Mouse (Mus musculus): ENCODE measurements around the gene Vps53. TPM values are rescaled to one million over a fixed set of nuclear protein-coding genes. Genes with fewer than 3 reads are reported as not detected.
"Not testable (repeated sequence)": the region's sequence is repeated elsewhere in the genome, so short reads cannot be mapped to it uniquely, and the experiment has no call there.

Vps53 gene
- polyA plus RNA-seq (2015; fragmentation: Nextera tagmentation; extraction: Ambion mirVana), result 66.6 and 67.6 TPM in 2 replicates

GRCm38 (mm10) chr11:76179495-76180145 lies at the start of gene Vps53, which contains the start of gene Fam57a:
Gene Vps53, minus strand, starts transcription at chr11:76179647.
Gene Fam57a, plus strand, starts transcription at chr11:76179671.
- under 1% methylated on average over 37 of the region's 37 CpGs for WGBS
- peak within 1 kb of the TSS; percentile 90 for H3K4me3 ChIP-seq
- H3K27me3 ChIP-seq, result no peaks in the 10 kb centered on the region
- peak within 1 kb of the TSS; percentile 79 for H3K4me2 ChIP-seq (replicated peaks)
- no peaks in the 10 kb centered on the region for H3K9me3 ChIP-seq
- H3K27ac ChIP-seq (replicated peaks), result peak within 1 kb of the TSS; percentile 79
- peaks cover 15% of the 10 kb centered on the region for H3K4me1 ChIP-seq
- peak; percentile 91 for ATAC-seq (replicated peaks)
- H3K36me3 ChIP-seq, result peaks cover 7% of the 10 kb centered on the region; the same call in 1 of the 2 replicates
- peak within 1 kb of the TSS; percentile 89 for H3K9ac ChIP-seq (replicated peaks)

- Histone ChIP-seq H3K27me3 (no peaks in the 10 kb centered on the region), H3K4me2 (replicated peaks) (no peak overlapping the region), H3K9me3 (no peaks in the 10 kb centered on the region), H3K36me3 (peaks cover 52% of the 10 kb centered on the region; the same call in 1 of the 2 replicates), H3K9ac (replicated peaks) (no peak overlapping the region), H3K4me3 (no peak overlapping the region), H3K4me1 (no peaks in the 10 kb centered on the region), H3K27ac (replicated peaks) (no peak overlapping the region)
- ATAC-seq (replicated peaks), result no peak
These were observed 45.6 kb upstream of the Vps53 start for GRCm38 (mm10) chr11:76225051-76225450.

- Histone ChIP-seq H3K9ac (replicated peaks) (no peak overlapping the region), H3K4me1 (no peaks in the 10 kb centered on the region), H3K9me3 (no peaks in the 10 kb centered on the region), H3K4me3 (no peak overlapping the region), H3K36me3 (peaks cover 52% of the 10 kb centered on the region; the same call in 1 of the 2 replicates), H3K27me3 (no peaks in the 10 kb centered on the region), H3K4me2 (replicated peaks) (no peak overlapping the region), H3K27ac (replicated peaks) (no peak overlapping the region)
- WGBS, result 93% methylated on average over 5 of the region's 5 CpGs
- ATAC-seq (replicated peaks), result no peak
These were observed 45.2 kb upstream of the Vps53 start for GRCm38 (mm10) chr11:76224631-76225030.

- peak within 1 kb of the TSS; percentile 89 for H3K9ac ChIP-seq (replicated peaks)
- H3K4me2 ChIP-seq (replicated peaks), result peak within 1 kb of the TSS; percentile 69
- H3K27me3 ChIP-seq, result no peaks in the 10 kb centered on the region
- under 1% methylated on average over 35 of the region's 35 CpGs for WGBS
- peaks cover 32% of the 10 kb centered on the region for H3K36me3 ChIP-seq
- no peaks in the 10 kb centered on the region for H3K9me3 ChIP-seq
- peaks cover 7% of the 10 kb centered on the region for H3K4me1 ChIP-seq
- H3K27ac ChIP-seq (replicated peaks), result peak within 1 kb of the TSS; percentile 91
- ATAC-seq (replicated peaks), result peak; percentile 99
- peak within 1 kb of the TSS; percentile 88 for H3K4me3 ChIP-seq
These were observed 37.9 kb upstream of the Vps53 start, which contains the start of the genes Dbil5 and Gemin4 for GRCm38 (mm10) chr11:76217390-76217800. Gene Dbil5, plus strand, starts transcription at chr11:76217608. Gene Gemin4, minus strand, starts transcription at chr11:76217664.

- WGBS, result 1% methylated on average over 33 of the region's 33 CpGs
- Histone ChIP-seq H3K4me3 (peak overlapping the region; percentile 88), H3K4me1 (peaks cover 7% of the 10 kb centered on the region), H3K27ac (replicated peaks) (peak overlapping the region; percentile 91), H3K9me3 (no peaks in the 10 kb centered on the region), H3K9ac (replicated peaks) (peak overlapping the region; percentile 89), H3K27me3 (no peaks in the 10 kb centered on the region), H3K36me3 (peaks cover 28% of the 10 kb centered on the region), H3K4me2 (replicated peaks) (peak overlapping the region; percentile 69)
- peak; percentile 38 for ATAC-seq (replicated peaks)
These were observed 37.4 kb upstream of the Vps53 start for GRCm38 (mm10) chr11:76216681-76217389.

GRCm38 (mm10) chr11:76216049-76216540 lies 36.6 kb upstream of the Vps53 start:
- 93% methylated on average over 5 of the region's 5 CpGs for WGBS
- Histone ChIP-seq H3K27me3 (no peaks in the 10 kb centered on the region), H3K9ac (replicated peaks) (no peak overlapping the region), H3K4me1 (peaks cover 7% of the 10 kb centered on the region), H3K9me3 (no peaks in the 10 kb centered on the region), H3K36me3 (peaks cover 20% of the 10 kb centered on the region), H3K4me2 (replicated peaks) (peak overlapping the region; percentile 69), H3K4me3 (peak overlapping the region; percentile 88; the same call in 1 of the 2 replicates), H3K27ac (replicated peaks) (no peak overlapping the region)
- no peak for ATAC-seq (replicated peaks)

- no peak overlapping the region for H3K4me2 ChIP-seq (replicated peaks)
- peaks cover 7% of the 10 kb centered on the region for H3K4me1 ChIP-seq
- H3K27ac ChIP-seq (replicated peaks), result no peak overlapping the region
- WGBS, result 92% methylated on average over 2 of the region's 2 CpGs
- H3K9ac ChIP-seq (replicated peaks), result no peak overlapping the region
- peaks cover 24% of the 10 kb centered on the region for H3K36me3 ChIP-seq
- ATAC-seq (replicated peaks), result no peak
- no peaks in the 10 kb centered on the region for H3K27me3 ChIP-seq
- H3K9me3 ChIP-seq, result no peaks in the 10 kb centered on the region
- no peak overlapping the region for H3K4me3 ChIP-seq
These were observed 35.6 kb upstream of the Vps53 start for GRCm38 (mm10) chr11:76215011-76215410.

- Histone ChIP-seq H3K9me3 (no peaks in the 10 kb centered on the region), H3K27ac (replicated peaks) (no peak overlapping the region), H3K36me3 (peaks cover 34% of the 10 kb centered on the region), H3K4me2 (replicated peaks) (no peak overlapping the region), H3K27me3 (no peaks in the 10 kb centered on the region), H3K4me3 (no peak overlapping the region), H3K9ac (replicated peaks) (no peak overlapping the region), H3K4me1 (peaks cover 7% of the 10 kb centered on the region)
- 45% methylated on average over 5 of the region's 5 CpGs for WGBS
- ATAC-seq (replicated peaks), result no peak
These were observed 34.4 kb upstream of the Vps53 start for GRCm38 (mm10) chr11:76213841-76214240.

- 92% methylated on average over 5 of the region's 6 CpGs for WGBS
- H3K9me3 ChIP-seq; H3K4me1 ChIP-seq; H3K27ac ChIP-seq (replicated peaks); H3K27me3 ChIP-seq; H3K4me3 ChIP-seq; ATAC-seq (replicated peaks); H3K4me2 ChIP-seq (replicated peaks); H3K9ac ChIP-seq (replicated peaks): not testable (repeated sequence)
- peaks cover 57% of the 10 kb centered on the region for H3K36me3 ChIP-seq
These were observed 32.1 kb upstream of the Vps53 start for GRCm38 (mm10) chr11:76211595-76211994.

GRCm38 (mm10) chr11:76210228-76210985 lies 31.0 kb upstream of the Vps53 start:
- Histone ChIP-seq H3K4me2 (replicated peaks) (no peak overlapping the region), H3K4me3 (no peak overlapping the region), H3K4me1 (no peaks in the 10 kb centered on the region), H3K27me3 (no peaks in the 10 kb centered on the region), H3K9ac (replicated peaks) (no peak overlapping the region), H3K36me3 (peaks cover 65% of the 10 kb centered on the region), H3K27ac (replicated peaks) (no peak overlapping the region), H3K9me3 (no peaks in the 10 kb centered on the region)
- no peak for ATAC-seq (replicated peaks)
- 83% methylated on average over 13 of the region's 13 CpGs for WGBS

- H3K27me3 ChIP-seq, result no peaks in the 10 kb centered on the region
- no peak for ATAC-seq (replicated peaks)
- peaks cover 15% of the 10 kb centered on the region for H3K4me1 ChIP-seq
- no peak overlapping the region for H3K9ac ChIP-seq (replicated peaks)
- H3K4me2 ChIP-seq (replicated peaks), result no peak overlapping the region
- 85% methylated on average over 5 of the region's 5 CpGs for WGBS
- no peaks in the 10 kb centered on the region for H3K9me3 ChIP-seq
- H3K36me3 ChIP-seq, result peaks cover 57% of the 10 kb centered on the region
- H3K4me3 ChIP-seq, result no peak overlapping the region
- no peak overlapping the region for H3K27ac ChIP-seq (replicated peaks)
These were observed 27.3 kb upstream of the Vps53 start for GRCm38 (mm10) chr11:76206793-76207192.

Data from forebrain, embryonic 15.5 days (tissue).